Comparison of ENCODE assay signal across 8 mouse cellular contexts in the genomic region with DNA sequence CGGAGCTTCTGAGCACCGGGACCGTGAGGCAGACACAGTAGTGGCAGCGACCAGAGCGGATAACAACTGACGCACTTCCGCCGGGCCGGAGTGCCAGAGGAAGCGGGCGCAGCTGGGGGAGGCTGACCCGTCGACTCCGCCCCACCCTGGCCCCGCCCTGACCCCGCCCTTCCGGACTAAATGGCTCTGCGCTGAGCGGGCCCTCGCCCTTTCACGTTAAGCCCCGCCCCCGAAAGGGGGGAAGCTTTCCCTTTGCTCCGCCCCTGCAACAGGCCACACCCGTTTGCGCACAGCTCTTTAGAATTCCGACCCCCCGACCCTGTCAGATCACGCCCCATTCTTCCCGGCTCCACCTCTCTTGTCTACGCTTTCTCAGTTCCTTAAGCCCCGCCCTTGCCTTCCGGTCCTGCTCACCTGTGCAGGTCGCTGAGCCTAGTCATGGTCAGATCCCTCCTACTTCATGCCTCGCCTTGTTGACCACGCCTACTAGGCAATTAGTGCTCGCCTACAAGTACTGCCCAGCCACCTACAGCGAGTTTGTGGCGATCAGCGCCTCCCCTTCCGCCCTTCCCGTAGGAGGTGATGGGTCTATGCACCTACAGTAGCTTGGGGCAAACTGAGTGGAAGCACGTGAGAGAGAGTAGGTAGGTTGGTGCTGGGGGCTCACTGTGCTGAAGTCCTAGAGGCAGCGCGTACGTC. TPM values are rescaled to one million over a fixed set of nuclear protein-coding genes. Genes with fewer than 3 reads are reported as not detected.
DNase-seq lines count a peak whose midpoint lies in the region; ATAC-seq lines count a peak whose summit lies in the region.

Gene Fbrsl1, minus strand, starts transcription at position 68 of the 699 bp plus-strand sequence.

- intact Hi-C loops in gastrocnemius, postnatal 14 days (cut with DNase I; ENCODE audit: low total_unique reads): no loop called here
- intact Hi-C loops in left cerebral cortex, postnatal 10 days (cut with DNase I): no loop called here

- DNase-seq in adrenal gland, adult (ENCODE audit: inconsistent age in 2 of 2, low spot score in 1 of 2): peak; percentile 98 to 99
- DNase-seq in embryo, embryonic 10.5 days (ENCODE audit: low spot score): peak; percentile 99
- DNase-seq in gastrocnemius, postnatal 14 days: peak; percentile 95
- DNase-seq in left cerebral cortex, postnatal 10 days (ENCODE audit: extremely low spot score in 1 of 2, low spot score in 2 of 2): peak; percentile 89 to 96
- DNase-seq in right cerebral cortex, postnatal 25 days: peak; percentile 91
- DNase-seq in urinary bladder, postnatal 4 days (ENCODE audit: low spot score in 2 of 2): peak; percentile 95 to 96

- ATAC-seq in inflammation-experienced regulatory T-cells, adult 6 months: peak; percentile 78
- ATAC-seq in megakaryocyte-erythroid progenitor cell, adult 5-6 weeks (replicated peaks; ENCODE audit: low FRiP score, low TSS enrichment, poor library complexity, severe bottlenecking): peak; percentile 87

RNA-seq across cellular contexts. Expression of gene Fbrsl1, which starts in this region (rescaled TPM):
- 10 to 100 TPM; 25.7 to 26.5 TPM for total RNA-seq in gastrocnemius, postnatal 14 days (2021)
- polyA plus RNA-seq in inflammation-experienced regulatory T-cells, adult 6 months (2017; shearing (Covaris generic)): 1 to 10 TPM; 4.2 to 9.1 (median 6.6) TPM
- total RNA-seq in left cerebral cortex, postnatal 10 days (2021): 10 to 100 TPM; 66.3 TPM
- total RNA-seq in megakaryocyte-erythroid progenitor cell, adult 5-6 weeks (2014; fragmentation: Nextera tagmentation): 32.2 and 37.6 TPM in 2 replicates
- total RNA-seq in megakaryocyte-erythroid progenitor cell, adult 5-6 weeks (2017): 3.1 and 9.8 TPM in 2 replicates

Comparison
In these comparisons a context has a peak if more than half of its experiments do, and no peak if none do; other contexts are left out.
1. Peak in every context shown above with its lines: DNase-seq and ATAC-seq.